Mouse (Mus musculus) leukemia stem cell, adult 10-12 weeks (primary cell): ENCODE results near the gene F10. TPM values are rescaled to one million over a fixed set of nuclear protein-coding genes. Genes with fewer than 3 reads are reported as not detected.

Experiments
- polyA plus RNA-seq: library from polyadenylated mRNA; stranded (reverse); fragments of >175 nt; gene quantifications from 2 replicates; pipeline ENCODE4 v1.2.3, GENCODE M21; 2012; ENCODE audit warnings: low replicate concordance

Gene F10
- 0.20 and 2.8 TPM in 2 replicates for polyA plus RNA-seq

GRCm38 (mm10) chr8:13037015-13037414 is at the start of gene F10:
Gene F10 (plus strand): TSS chr8:13037308.

GRCm38 (mm10) chr8:13025487-13026224 is 11.5 kb upstream of the F10 start, which contains the start of gene F7:
Gene F7 (plus strand): TSS chr8:13026034.

GRCm38 (mm10) chr8:13060441-13061150 is 23.5 kb downstream of the F10 start, which contains the start of gene Proz:
Gene Proz (plus strand): TSS chr8:13060914.

GRCm38 (mm10) chr8:13105087-13105881 is 68.2 kb downstream of the F10 start, which contains the start of the genes Pcid2 and Cul4a:
Gene Pcid2 (minus strand): TSS chr8:13105459.
Gene Cul4a (plus strand): TSS chr8:13105621.

Other genes starting within 250 kb of the F10 start
- gene Mcf2l, start 163.5 kb upstream of the F10 start, polyA plus RNA-seq: 1.0 and 1.9 TPM in 2 replicates
- gene F7, start 11.3 kb upstream of the F10 start, polyA plus RNA-seq: 0.15 TPM in 1 of 2 replicates, not detected in the other
- gene Proz, start 23.6 kb downstream of the F10 start, polyA plus RNA-seq: 0.08 TPM in 1 of 2 replicates, not detected in the other
- 7.4 and 34.0 TPM in 2 replicates for gene Pcid2, start 68.2 kb downstream of the F10 start, polyA plus RNA-seq
- gene Cul4a, start 68.3 kb downstream of the F10 start, polyA plus RNA-seq: 84.0 and 89.8 TPM in 2 replicates
- gene Lamp1, start 121.9 kb downstream of the F10 start, polyA plus RNA-seq: 115 and 382 TPM in 2 replicates
- 7.6 and 10.3 TPM in 2 replicates for gene Grtp1, start 163.3 kb downstream of the F10 start, polyA plus RNA-seq
- gene Adprhl1, start 216.9 kb downstream of the F10 start, polyA plus RNA-seq: not detected in 2 replicates